Comparison of ENCODE assay signal across 10 mouse cellular contexts in genomic region chr13:47869670-47870532, GRCm38 (mm10).
A peak's percentile ranks its signal among the peaks of the same experiment; 100 is the strongest.
DNase-seq lines count a peak whose midpoint lies in the region; ATAC-seq and TF ChIP-seq lines count a peak whose summit lies in the region.
"Had no signal": no experiment of that assay in that cellular context is flagged by ENCODE, and none has a peak within 500 bp of the region (broad histone marks: within the 10 kb centered on the region; RNA-seq: fewer than 3 reads in every experiment).

No protein-coding gene starts in this region.

- peaks cover 13% of the 10 kb centered on the region for H3K4me1 ChIP-seq in hindbrain, embryonic 15.5 days (replicated peaks)
- peaks cover 5% of the 10 kb centered on the region for H3K4me1 ChIP-seq in hindbrain, embryonic 12.5 days
- no peaks in the 10 kb centered on the region for H3K4me1 ChIP-seq in intestine, postnatal 0 days (replicated peaks; ENCODE audit: control insufficient read depth, insufficient read depth, low read length)

- no peak for TF ChIP-seq CTCF in intestine, postnatal 0 days (IDR thresholded peaks at IDR 0.05; ENCODE audit: low read depth)

- H3K9ac ChIP-seq in hindbrain, embryonic 15.5 days: no peak overlapping the region
- no peak overlapping the region for H3K9ac ChIP-seq in hindbrain, embryonic 12.5 days
- no peak overlapping the region for H3K9ac ChIP-seq in intestine, postnatal 0 days (ENCODE audit: low read depth, low read length)

- peak; percentile 63; the same call in 1 of the 2 replicates for ATAC-seq in hindbrain, embryonic 15.5 days (ENCODE audit: low FRiP score, low read depth)
- ATAC-seq in hindbrain, embryonic 12.5 days (ENCODE audit: low FRiP score): no peak
- ATAC-seq in intestine, postnatal 0 days: no peak

- no peak overlapping the region for H3K4me2 ChIP-seq in hindbrain, embryonic 15.5 days
- H3K4me2 ChIP-seq in hindbrain, embryonic 12.5 days (replicated peaks): no peak overlapping the region
- H3K4me2 ChIP-seq in intestine, postnatal 0 days (replicated peaks; ENCODE audit: low read depth): no peak overlapping the region
- H3K4me2 ChIP-seq: liver, embryonic 11.5 days had no signal

- intact Hi-C loops in heart, postnatal 36 days (cut with DNase I): no loop called here
- intact Hi-C loops in left cerebral cortex, postnatal 25 days (cut with DNase I): no loop called here

- peak; percentile 14 to 19 for DNase-seq in urinary bladder, postnatal 36 days (ENCODE audit: low spot score in 2 of 2)
- DNase-seq in urinary bladder, postnatal 4 days (ENCODE audit: low spot score in 2 of 2): no peak
- peak; percentile 9 to 26 for DNase-seq in heart, postnatal 36 days
- DNase-seq in frontal cortex, postnatal 36 days (ENCODE audit: low spot score in 2 of 2): no peak
- DNase-seq in left cerebral cortex, postnatal 25 days (ENCODE audit: low spot score in 2 of 2): no peak
- DNase-seq: thymus, adult 2 months had no signal

- no peaks in the 10 kb centered on the region for H3K27me3 ChIP-seq in hindbrain, embryonic 15.5 days
- no peaks in the 10 kb centered on the region for H3K27me3 ChIP-seq in hindbrain, embryonic 12.5 days
- no peaks in the 10 kb centered on the region for H3K27me3 ChIP-seq in intestine, postnatal 0 days (replicated peaks; ENCODE audit: control insufficient read depth, insufficient read depth, low read length)

- 53% methylated on average over 10 of the region's 10 CpGs for WGBS in hindbrain, embryonic 15.5 days
- 72% methylated on average over 10 of the region's 10 CpGs for whole genome bisulfite sequencing in hindbrain, embryonic 12.5 days
- WGBS in intestine, postnatal 0 days: 58% methylated on average over 10 of the region's 10 CpGs

- H3K27ac ChIP-seq in hindbrain, embryonic 15.5 days (replicated peaks): peak overlapping the region; percentile 25; the same call in 1 of the 2 replicates
- no peak overlapping the region for H3K27ac ChIP-seq in hindbrain, embryonic 12.5 days
- H3K27ac ChIP-seq in intestine, postnatal 0 days (ENCODE audit: low read depth, low read length): no peak overlapping the region

- H3K9me3 ChIP-seq in hindbrain, embryonic 15.5 days: no peaks in the 10 kb centered on the region
- H3K9me3 ChIP-seq in hindbrain, embryonic 12.5 days (replicated peaks): no peaks in the 10 kb centered on the region
- no peaks in the 10 kb centered on the region for H3K9me3 ChIP-seq in intestine, postnatal 0 days (ENCODE audit: control insufficient read depth)

- no peak overlapping the region for H3K4me3 ChIP-seq in hindbrain, embryonic 15.5 days
- H3K4me3 ChIP-seq in hindbrain, embryonic 12.5 days: no peak overlapping the region
- H3K4me3 ChIP-seq in intestine, postnatal 0 days (ENCODE audit: low read depth, low read length): no peak overlapping the region

- no peaks in the 10 kb centered on the region for H3K36me3 ChIP-seq in hindbrain, embryonic 15.5 days
- H3K36me3 ChIP-seq in hindbrain, embryonic 12.5 days: no peaks in the 10 kb centered on the region
- H3K36me3 ChIP-seq in intestine, postnatal 0 days (ENCODE audit: control insufficient read depth, insufficient read depth): no peaks in the 10 kb centered on the region

Comparison
In these comparisons a context has a peak if more than half of its experiments do, and no peak if none do; other contexts are left out.
1. DNase-seq: peak in urinary bladder, postnatal 36 days (2 of 2) and heart, postnatal 36 days (2 of 2); none in urinary bladder, postnatal 4 days (0 of 2), frontal cortex, postnatal 36 days (0 of 2) and left cerebral cortex, postnatal 25 days (0 of 2).